Mouse (Mus musculus) left cerebral cortex, postnatal 36 days (tissue): Measurements from ENCODE around the gene Mocs1. TPM values are rescaled to one million over a fixed set of nuclear protein-coding genes. Genes with fewer than 3 reads are reported as not detected.

Experiments
- DNase-seq, 2 experiments: peaks; one replicate each; pipeline ENCODE4 v3.0.0; 2021 to 2022; ENCODE audit warnings: low spot score in 2 of 2, mixed read lengths in 1 of 2
- intact Hi-C: fragments of 180-260 bp; cut with DNase I; formaldehyde crosslinking; loops from one replicate; pipeline ENCODE4 v1.15.1; 2025
- total RNA-seq, 2 experiments: library from RNA; stranded (reverse); gene quantifications; 2 replicates each; pipeline ENCODE4 v1.2.3; 2021

Mocs1 gene
- total RNA-seq = 10 to 100 TPM; 15.1 to 15.9 TPM

- DNase-seq = peak; percentile 90 to 92
These were observed at the start of gene Mocs1 for GRCm38 (mm10) chr17:49428239-49428688. Gene Mocs1 (plus strand): TSS chr17:49428362.

GRCm38 (mm10) chr17:49379645-49380044, 48.5 kb upstream of the Mocs1 start:
- intact Hi-C loops = no loop called here
- DNase-seq = no peak

More at GRCm38 (mm10) chr17:49428239-49428688, at the start of gene Mocs1:
- intact Hi-C loops = no loop called here

GRCm38 (mm10) chr17:49384217-49384943, 43.8 kb upstream of the Mocs1 start:
- no peak for DNase-seq
- intact Hi-C loops = no loop called here

GRCm38 (mm10) chr17:49387741-49388140, 40.4 kb upstream of the Mocs1 start:
- DNase-seq = no peak
- intact Hi-C loops = no loop called here

- DNase-seq = no peak
- intact Hi-C loops = no loop called here
These were observed 35.4 kb upstream of the Mocs1 start for GRCm38 (mm10) chr17:49392751-49393150.

- no peak for DNase-seq
- intact Hi-C loops = no loop called here
These were observed 33.3 kb upstream of the Mocs1 start for GRCm38 (mm10) chr17:49394836-49395235.

GRCm38 (mm10) chr17:49399605-49400004, 28.6 kb upstream of the Mocs1 start:
- no peak for DNase-seq
- intact Hi-C loops = loop anchor here (2.0 to 10.0 kb wide), 6 partner anchors 133 to 985 kb away; partner anchors contain the start of genes Lrfn2 and Oard1

- peak; percentile 72 to 78 for DNase-seq
- intact Hi-C loops = loop anchor here (2.0 to 10.0 kb wide), 5 partner anchors 133 to 985 kb away; partner anchors contain the start of gene Oard1
These were observed 28.0 kb upstream of the Mocs1 start for GRCm38 (mm10) chr17:49400130-49400529.

GRCm38 (mm10) chr17:49403151-49403550, 25.0 kb upstream of the Mocs1 start:
- intact Hi-C loops = loop anchor here (5.0 to 10.0 kb wide), 4 partner anchors 196 to 988 kb away; partner anchors contain the start of gene Oard1
- no peak for DNase-seq

- intact Hi-C loops = loop anchor here (10.0 kb wide), 2 partner anchors 961 to 991 kb away; partner anchors contain the start of gene Oard1
- DNase-seq = no peak
These were observed 22.2 kb upstream of the Mocs1 start for GRCm38 (mm10) chr17:49405927-49406326.

- intact Hi-C loops = no loop called here
- no peak for DNase-seq
These were observed 15.2 kb upstream of the Mocs1 start for GRCm38 (mm10) chr17:49412974-49413373.

- intact Hi-C loops = no loop called here
These were observed 14.6 kb upstream of the Mocs1 start for GRCm38 (mm10) chr17:49413554-49413953.

GRCm38 (mm10) chr17:49416228-49416627, 11.9 kb upstream of the Mocs1 start:
- intact Hi-C loops = no loop called here

More at GRCm38 (mm10) chr17:49413554-49413953, 14.6 kb upstream of the Mocs1 start:
- no peak for DNase-seq

GRCm38 (mm10) chr17:49419813-49420212, 8.3 kb upstream of the Mocs1 start:
- intact Hi-C loops = no loop called here

More at GRCm38 (mm10) chr17:49416228-49416627, 11.9 kb upstream of the Mocs1 start:
- no peak for DNase-seq

GRCm38 (mm10) chr17:49422286-49423066, 5.7 kb upstream of the Mocs1 start:
- DNase-seq = no peak
- intact Hi-C loops = no loop called here

More at GRCm38 (mm10) chr17:49419813-49420212, 8.3 kb upstream of the Mocs1 start:
- no peak for DNase-seq

GRCm38 (mm10) chr17:49423067-49423325, 5.2 kb upstream of the Mocs1 start:
- intact Hi-C loops = no loop called here

GRCm38 (mm10) chr17:49423872-49424271, 4.3 kb upstream of the Mocs1 start:
- intact Hi-C loops = no loop called here
- DNase-seq = no peak

More at GRCm38 (mm10) chr17:49423067-49423325, 5.2 kb upstream of the Mocs1 start:
- no peak for DNase-seq

GRCm38 (mm10) chr17:49427631-49428238, 427 bp upstream of the Mocs1 start:
- DNase-seq = no peak
- intact Hi-C loops = no loop called here

- intact Hi-C loops = no loop called here
- no peak for DNase-seq
These were observed 721 bp downstream of the Mocs1 start for GRCm38 (mm10) chr17:49428751-49429415.
